Mouse (Mus musculus) gastrocnemius, postnatal 36 days (tissue): ENCODE measurements around the gene Smarcb1. TPM values are rescaled to one million over a fixed set of nuclear protein-coding genes. Genes with fewer than 3 reads are reported as not detected.
"Not testable (repeated sequence)": the region's sequence is repeated elsewhere in the genome, so short reads cannot be mapped to it uniquely, and the experiment has no call there.

Experiments
- DNase-seq, 2 experiments: peaks; one replicate each; pipeline ENCODE4 v3.0.0; 2022
- intact Hi-C: fragments of 180-260 bp; cut with DNase I; formaldehyde crosslinking; loops from one replicate; pipeline ENCODE4 v1.15.1; 2025
- total RNA-seq, 2 experiments: library from RNA; stranded (reverse); gene quantifications; 2 replicates each; pipeline ENCODE4 v1.2.3; 2021

Gene Smarcb1
- total RNA-seq, 2 experiments from 2014 or later = 10.8 to 12.2 TPM

- peak; percentile 78 to 80 for DNase-seq
- intact Hi-C loops = not testable (repeated sequence)
Observed at GRCm38 (mm10) chr10:75859786-75860470, 61.5 kb downstream of the Smarcb1 start, which contains the start of gene Mif. Mif (minus strand) TSS chr10:75860240.

DNA sequence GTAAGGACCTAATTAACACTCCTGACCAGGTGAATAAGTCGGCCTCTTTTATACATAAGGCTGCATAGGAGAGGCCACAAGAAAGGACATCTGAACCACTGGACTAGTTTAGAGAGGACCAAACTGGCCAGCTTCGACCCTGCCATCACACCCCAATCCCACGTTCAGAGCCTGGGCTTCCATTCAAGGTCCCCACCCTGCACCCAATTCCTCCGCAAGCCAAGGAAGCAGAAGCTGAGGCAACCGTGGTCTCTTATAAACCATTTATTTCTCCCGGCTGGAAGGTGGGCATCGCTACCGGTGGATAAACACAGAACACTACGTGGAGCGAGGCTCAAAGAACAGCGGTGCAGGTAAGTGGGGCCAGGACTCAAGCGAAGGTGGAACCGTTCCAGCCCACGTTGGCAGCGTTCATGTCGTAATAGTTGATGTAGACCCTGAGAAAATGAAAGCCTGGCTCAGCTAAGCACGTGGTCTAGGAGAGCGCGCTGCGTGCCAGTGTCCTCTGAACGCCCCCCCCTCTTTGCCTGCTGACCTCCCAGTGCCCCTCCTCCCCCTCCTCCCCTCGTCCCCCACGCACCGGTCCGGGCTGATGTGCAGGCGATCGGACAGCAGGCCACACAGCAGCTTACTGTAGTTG is 62.2 kb downstream of the Smarcb1 start:
- no peak for DNase-seq
- intact Hi-C loops = no loop called here

GRCm38 (mm10) chr10:75857598-75857997 is 63.8 kb downstream of the Smarcb1 start:
- DNase-seq = no peak
- intact Hi-C loops = no loop called here

- intact Hi-C loops = no loop called here
- no peak for DNase-seq
Observed at GRCm38 (mm10) chr10:75856976-75857375, 64.4 kb downstream of the Smarcb1 start.

GRCm38 (mm10) chr10:75856155-75856907 is 65.1 kb downstream of the Smarcb1 start:
- intact Hi-C loops = no loop called here
- no peak for DNase-seq

- DNase-seq = no peak
Observed at GRCm38 (mm10) chr10:75855416-75855981, 65.9 kb downstream of the Smarcb1 start.

GRCm38 (mm10) chr10:75854791-75855190 is 66.6 kb downstream of the Smarcb1 start:
- DNase-seq = no peak
- intact Hi-C loops = loop anchor here (5.0 kb wide), 2 partner anchors 217 to 267 kb away; partner anchors contain the start of gene Ggt5

More at GRCm38 (mm10) chr10:75855416-75855981, 65.9 kb downstream of the Smarcb1 start:
- intact Hi-C loops = no loop called here

- DNase-seq = no peak
- intact Hi-C loops = loop anchor here (5.0 kb wide), 2 partner anchors 217 to 267 kb away; partner anchors contain the start of gene Ggt5
Observed at GRCm38 (mm10) chr10:75854096-75854495, 67.3 kb downstream of the Smarcb1 start.

DNA sequence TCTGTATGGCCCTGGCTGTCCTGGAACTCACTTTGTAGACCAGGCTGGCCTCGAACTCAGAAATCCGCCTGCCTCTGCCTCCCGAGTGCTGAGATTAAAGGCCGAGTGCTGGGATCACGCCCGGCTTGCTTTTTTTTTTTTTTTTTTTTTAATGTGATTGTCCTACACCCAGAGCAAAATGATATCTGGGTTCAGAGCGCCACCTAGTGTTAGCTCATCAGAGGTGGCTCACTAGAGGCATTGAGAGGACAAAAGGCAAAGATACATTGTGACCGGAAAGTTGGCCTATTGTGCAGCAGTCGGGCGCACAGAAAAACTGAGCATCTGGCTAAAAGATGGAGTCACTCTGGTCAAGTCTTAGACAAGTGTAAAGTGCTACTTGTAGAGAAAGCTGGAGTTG is 68.0 kb downstream of the Smarcb1 start:
- DNase-seq = peak; percentile 57 to 72
- intact Hi-C loops = loop anchor here (1.0 to 5.0 kb wide), 3 partner anchors 109 to 266 kb away; partner anchors contain the start of gene Ggt5

DNA sequence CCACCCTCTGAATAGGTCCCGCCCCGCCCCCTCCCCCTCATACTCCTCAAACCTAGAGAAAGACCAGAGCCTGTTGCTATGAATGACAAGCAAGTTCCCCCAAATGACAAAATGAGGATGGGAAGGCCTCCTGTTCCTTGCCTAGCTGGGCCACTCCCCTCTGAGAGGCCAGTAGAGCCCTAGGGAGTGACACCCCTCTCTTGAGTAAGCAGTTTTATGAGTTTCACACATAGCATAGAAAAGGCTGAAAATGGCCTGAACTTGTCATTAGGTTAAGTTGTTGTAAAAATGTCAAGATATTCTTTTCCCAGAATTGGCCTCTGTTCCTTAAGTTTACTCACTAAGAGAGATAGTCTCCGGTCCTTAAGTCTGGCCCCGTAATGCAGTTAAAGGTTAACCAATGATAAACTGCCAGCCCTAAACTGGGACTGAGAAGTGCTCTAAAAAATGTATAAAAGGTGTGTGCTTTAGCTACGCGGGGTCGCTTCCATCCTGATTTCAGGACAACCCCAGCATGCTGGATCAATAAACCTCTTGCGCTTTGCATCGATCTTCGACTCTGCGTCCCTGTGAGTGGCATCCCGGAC is 68.8 kb downstream of the Smarcb1 start:
- intact Hi-C loops = loop anchor here (1.0 to 5.0 kb wide), 3 partner anchors 108 to 265 kb away; partner anchors contain the start of gene Ggt5
- DNase-seq = no peak

- intact Hi-C loops = loop anchor here (5.0 kb wide), 2 partner anchors 214 to 264 kb away; partner anchors contain the start of gene Ggt5
- no peak for DNase-seq
Observed at GRCm38 (mm10) chr10:75851681-75852080, 69.7 kb downstream of the Smarcb1 start.

- intact Hi-C loops = loop anchor here (5.0 kb wide), 2 partner anchors 214 to 264 kb away; partner anchors contain the start of gene Ggt5
- no peak for DNase-seq
Observed at GRCm38 (mm10) chr10:75851076-75851475, 70.3 kb downstream of the Smarcb1 start.

DNA sequence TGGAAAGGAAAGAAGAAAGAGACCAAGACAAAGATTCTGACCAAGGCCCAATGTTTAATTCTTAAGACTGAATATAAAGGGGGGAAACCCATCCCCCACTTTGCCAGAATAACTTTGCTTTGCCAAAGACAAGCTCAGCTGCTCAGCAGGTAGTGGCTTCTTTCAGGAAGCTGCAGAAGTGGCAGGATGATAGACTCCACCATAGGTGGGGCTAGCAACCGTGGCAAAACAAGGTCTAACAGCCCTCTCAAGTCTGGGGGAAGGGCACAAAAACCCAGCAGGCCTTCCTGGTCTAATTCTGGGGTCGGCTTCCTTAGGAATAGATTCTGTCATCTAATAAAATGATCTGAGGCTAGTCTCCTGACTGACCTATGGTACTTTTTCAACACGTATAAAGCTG is 73.0 kb downstream of the Smarcb1 start:
- DNase-seq = no peak
- intact Hi-C loops = no loop called here

Other genes with a start within 250 kb of the Smarcb1 start
- 1 to 10 TPM; 7.3 to 8.7 TPM for gene Cabin1, start 157.3 kb downstream of the Smarcb1 start, total RNA-seq
- gene Ddt, start 148.2 kb downstream of the Smarcb1 start, total RNA-seq = 10 to 100 TPM; 28.5 to 41.7 TPM
- not detected for gene Gm20441, start 140.7 kb downstream of the Smarcb1 start, total RNA-seq
- gene Gstt3, start 140.2 kb downstream of the Smarcb1 start, total RNA-seq = 1 to 10 TPM; 3.3 to 3.5 TPM
- gene Gstt1, start 123.0 kb downstream of the Smarcb1 start, total RNA-seq = 1 to 10 TPM; 4.4 to 5.6 TPM
- not detected for gene Gstt4, start 99.1 kb downstream of the Smarcb1 start, total RNA-seq
- 1 to 10 TPM; 3.6 to 4.7 TPM for gene Gstt2, start 84.2 kb downstream of the Smarcb1 start, total RNA-seq
- 100 to 1,000 TPM; 135 to 144 TPM for gene Mif, start 61.4 kb downstream of the Smarcb1 start, total RNA-seq
- not detected for gene Derl3, start 28.2 kb downstream of the Smarcb1 start, total RNA-seq
- gene Chchd10, start 11.5 kb upstream of the Smarcb1 start, total RNA-seq = 1,000 to 10,000 TPM; 1,320 to 1,585 TPM
- gene Mmp11, start 14.9 kb upstream of the Smarcb1 start, total RNA-seq = 1 to 10 TPM; 2.1 to 2.3 TPM
- gene Gm867, start 19.1 kb upstream of the Smarcb1 start, total RNA-seq = not detected
- gene Vpreb3, start 21.4 kb upstream of the Smarcb1 start, total RNA-seq = not detected
- gene Gm5134, start 32.9 kb upstream of the Smarcb1 start, total RNA-seq = not detected
- gene Zfp280b, start 111.0 kb upstream of the Smarcb1 start, total RNA-seq = 1 to 10 TPM; 6.5 to 7.4 TPM
- not detected for gene Slc5a4b, start 189.3 kb upstream of the Smarcb1 start, total RNA-seq
- not detected for gene Slc5a4a, start 225.8 kb upstream of the Smarcb1 start, total RNA-seq